Comparison of ENCODE assay signal across 7 mouse cellular contexts in genomic region chr8:82027401-82027800, GRCm38 (mm10).
DNase-seq lines count a peak whose midpoint lies in the region; ATAC-seq and TF ChIP-seq lines count a peak whose summit lies in the region.

No protein-coding gene starts in this region.

- WGBS in limb, embryonic 13.5 days, result 26% methylated on average over 3 of the region's 3 CpGs
- 69% methylated on average over 3 of the region's 3 CpGs for WGBS in limb, embryonic 10.5 days
- 10% methylated on average over 3 of the region's 3 CpGs for WGBS in lung, postnatal 0 days

- H3K36me3 ChIP-seq in limb, embryonic 13.5 days, result no peaks in the 10 kb centered on the region
- no peaks in the 10 kb centered on the region for H3K36me3 ChIP-seq in limb, embryonic 10.5 days
- no peaks in the 10 kb centered on the region for H3K36me3 ChIP-seq in lung, postnatal 0 days (ENCODE audit: insufficient read depth, low read length)

- TF ChIP-seq EP300 in lung, postnatal 0 days (IDR thresholded peaks at IDR 0.05), result 0 out of 2 replicates have a peak, but pooled peaks have one; percentile 27

- DNase-seq in limb, embryonic 10.5 days (ENCODE audit: low spot score), result no peak
- peak; percentile 79 for DNase-seq in brain, embryonic 14.5 days (ENCODE audit: low read depth)
- peak; percentile 4 to 12 for DNase-seq in frontal cortex, postnatal 36 days (ENCODE audit: low spot score in 2 of 2)
- peak; percentile 25 for DNase-seq in lung, postnatal 0 days (ENCODE audit: low spot score)
- DNase-seq in c-Kit-positive CD71-positive TER-119-positive erythroid progenitor cells, embryonic 14.5 days (ENCODE audit: low spot score), result no peak
- no peak for DNase-seq in thymus, adult 18-20 months

- 0 out of 2 replicates have a peak overlapping the region, but pooled peaks have one; percentile 2 for H3K27ac ChIP-seq in limb, embryonic 13.5 days
- H3K27ac ChIP-seq in limb, embryonic 10.5 days, result no peak overlapping the region
- no peak overlapping the region for H3K27ac ChIP-seq in lung, postnatal 0 days (ENCODE audit: low read length)

- TF ChIP-seq CTCF in brain, embryonic 14.5 days (IDR thresholded peaks at IDR 0.05; ENCODE audit: borderline replicate concordance, extremely low read depth, insufficient read depth, insufficient read length), result no peak
- no peak for TF ChIP-seq CTCF in lung, postnatal 0 days (IDR thresholded peaks at IDR 0.05)

- no peak for TF ChIP-seq POLR2A in brain, embryonic 14.5 days (IDR thresholded peaks at IDR 0.05; ENCODE audit: borderline replicate concordance, extremely low read depth, insufficient read depth, insufficient read length, poor library complexity, severe bottlenecking)

- peaks cover 16% of the 10 kb centered on the region for H3K4me1 ChIP-seq in limb, embryonic 13.5 days
- no peaks in the 10 kb centered on the region for H3K4me1 ChIP-seq in limb, embryonic 10.5 days
- H3K4me1 ChIP-seq in lung, postnatal 0 days (ENCODE audit: insufficient read depth, low read depth, low read length), result no peaks in the 10 kb centered on the region

- H3K4me3 ChIP-seq in limb, embryonic 13.5 days, result no peak overlapping the region
- H3K4me3 ChIP-seq in limb, embryonic 10.5 days, result no peak overlapping the region
- H3K4me3 ChIP-seq in lung, postnatal 0 days (ENCODE audit: low read depth, low read length), result no peak overlapping the region

- H3K9ac ChIP-seq in limb, embryonic 13.5 days, result no peak overlapping the region
- H3K9ac ChIP-seq in lung, postnatal 0 days (replicated peaks; ENCODE audit: low read depth), result no peak overlapping the region

- no peaks in the 10 kb centered on the region for H3K27me3 ChIP-seq in limb, embryonic 13.5 days
- H3K27me3 ChIP-seq in limb, embryonic 10.5 days (ENCODE audit: low read depth, poor library complexity, severe bottlenecking), result no peaks in the 10 kb centered on the region
- H3K27me3 ChIP-seq in lung, postnatal 0 days (replicated peaks; ENCODE audit: insufficient read depth, low read length), result no peaks in the 10 kb centered on the region

- no peaks in the 10 kb centered on the region for H3K9me3 ChIP-seq in limb, embryonic 13.5 days
- no peaks in the 10 kb centered on the region for H3K9me3 ChIP-seq in limb, embryonic 10.5 days (replicated peaks)
- H3K9me3 ChIP-seq in lung, postnatal 0 days (ENCODE audit: low read length), result no peaks in the 10 kb centered on the region

- peak; percentile 75 for ATAC-seq in limb, embryonic 13.5 days (ENCODE audit: low FRiP score, low read depth)
- peak; percentile 38; the same call in 1 of the 2 replicates for ATAC-seq in lung, postnatal 0 days

- H3K4me2 ChIP-seq in limb, embryonic 13.5 days (replicated peaks), result no peak overlapping the region
- no peak overlapping the region for H3K4me2 ChIP-seq in lung, postnatal 0 days (replicated peaks; ENCODE audit: low read depth, low read length)

Comparison
In these comparisons a context has a peak if more than half of its experiments do, and no peak if none do; other contexts are left out.
1. DNase-seq: peak in brain, embryonic 14.5 days (single experiment), frontal cortex, postnatal 36 days (2 of 2) and lung, postnatal 0 days (single experiment); none in limb, embryonic 10.5 days (single experiment), c-Kit-positive CD71-positive TER-119-positive erythroid progenitor cells, embryonic 14.5 days (single experiment) and thymus, adult 18-20 months (0 of 2).